Mouse (Mus musculus) testis, adult 2 months (tissue): ENCODE data around the gene Crlf1.

Source experiments
- CTCF ChIP-seq: fragments of 200-500 bp; IDR thresholded peaks from 2 replicates; pipeline ENCODE4 v1.5.1; 2012; ENCODE audit warnings: low read depth, mild to moderate bottlenecking, inconsistent platforms, low read length, moderate library complexity; ENCODE audit not compliant: control insufficient read depth, insufficient read depth, insufficient replicate concordance
- POLR2A ChIP-seq: fragments of 200-500 bp; IDR thresholded peaks from 2 replicates; pipeline ENCODE4 v1.6.1; 2012; ENCODE audit warnings: low read depth, mild to moderate bottlenecking, inconsistent platforms, low read length, moderate library complexity; ENCODE audit not compliant: control insufficient read depth

DNA sequence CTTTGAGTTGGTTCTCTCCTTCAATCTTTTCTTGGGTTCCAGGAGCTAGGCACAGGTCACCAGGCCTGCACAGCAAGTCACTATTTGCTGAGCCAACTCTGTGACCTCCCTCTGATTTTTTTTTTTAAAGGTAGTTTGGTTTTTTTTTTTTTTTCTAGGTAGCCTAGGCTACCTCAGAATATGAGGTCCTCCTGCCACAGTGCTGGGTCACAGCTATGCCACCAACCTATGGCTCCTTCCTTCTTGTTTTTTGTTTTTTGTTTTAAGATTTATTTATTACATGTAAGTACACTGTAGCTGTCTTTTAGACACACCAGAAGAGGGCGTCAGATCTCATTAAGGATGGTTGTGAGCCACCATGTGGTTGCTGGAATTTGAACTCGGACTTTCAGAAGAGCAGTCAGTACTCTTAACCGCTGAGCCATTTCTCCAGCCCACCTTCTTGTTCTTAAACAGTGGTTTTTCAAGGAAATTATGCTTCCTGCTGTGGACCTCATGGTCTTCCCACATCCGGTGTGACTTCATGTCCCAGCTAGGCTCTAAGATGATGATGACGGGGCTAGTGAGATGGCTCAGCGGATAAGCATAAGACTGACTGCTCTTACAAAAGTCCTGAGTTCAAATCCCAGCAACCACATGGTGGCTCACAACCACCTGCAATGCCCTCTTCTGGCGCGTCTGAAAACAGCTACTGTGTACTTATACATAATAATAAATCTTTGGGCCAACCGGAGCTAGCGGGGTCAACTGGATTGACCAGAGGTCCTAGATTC is 56.6 kb downstream of the Crlf1 start:
- no peak for TF ChIP-seq POLR2A
- no peak for TF ChIP-seq CTCF
